Mouse (Mus musculus) erythroid progenitor cell, adult 5-6 weeks (primary cell): ENCODE data around the gene Tvp23a. TPM values are rescaled to one million over a fixed set of nuclear protein-coding genes. Genes with fewer than 3 reads are reported as not detected.
A peak's percentile ranks its signal among the peaks of the same experiment; 100 is the strongest.

Source experiments
- ATAC-seq: replicated peaks from 2 replicates; pipeline ENCODE4 v1.8.0; 2016; ENCODE audit warnings: moderate number of reproducible peaks, mild to moderate bottlenecking, moderate TSS enrichment, inconsistent platforms; ENCODE audit not compliant: poor library complexity, low FRiP score, severe bottlenecking
- total RNA-seq, 2 experiments: library from RNA; stranded (forward) in 1 of 2; stranded (reverse) in 1 of 2; fragments of 150-400 nt in 1 of 2; fragments of 186-747, 209-891 nt in 1 of 2; gene quantifications; 2 replicates each; pipeline versions ENCODE4 v1.2.3 to v1.2.4; 2015 to 2017; ENCODE audit warnings: low replicate concordance in 2 of 2

The Tvp23a gene
- total RNA-seq, 2 experiments from 2014 or later, result not detected

DNA sequence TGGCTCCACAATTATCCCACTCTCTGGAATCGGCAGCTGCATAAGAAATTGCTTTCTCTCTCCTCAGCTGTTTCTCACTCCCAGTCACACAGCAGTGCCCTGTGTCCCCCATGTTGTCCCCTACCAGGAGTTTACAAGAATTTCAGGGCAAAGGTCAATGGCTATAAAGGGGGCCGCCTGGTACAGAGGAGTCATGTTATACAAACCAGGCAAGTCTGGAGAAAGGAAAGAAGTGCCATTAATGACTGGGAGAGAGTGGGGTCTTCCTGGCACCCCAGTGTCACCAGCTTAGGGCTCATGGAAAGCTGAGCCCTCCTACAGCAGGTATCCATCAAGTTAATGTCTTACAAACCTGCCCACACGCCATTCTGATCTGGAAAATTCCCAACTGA, 7.4 kb upstream of the Tvp23a start:
- ATAC-seq, result no peak

DNA sequence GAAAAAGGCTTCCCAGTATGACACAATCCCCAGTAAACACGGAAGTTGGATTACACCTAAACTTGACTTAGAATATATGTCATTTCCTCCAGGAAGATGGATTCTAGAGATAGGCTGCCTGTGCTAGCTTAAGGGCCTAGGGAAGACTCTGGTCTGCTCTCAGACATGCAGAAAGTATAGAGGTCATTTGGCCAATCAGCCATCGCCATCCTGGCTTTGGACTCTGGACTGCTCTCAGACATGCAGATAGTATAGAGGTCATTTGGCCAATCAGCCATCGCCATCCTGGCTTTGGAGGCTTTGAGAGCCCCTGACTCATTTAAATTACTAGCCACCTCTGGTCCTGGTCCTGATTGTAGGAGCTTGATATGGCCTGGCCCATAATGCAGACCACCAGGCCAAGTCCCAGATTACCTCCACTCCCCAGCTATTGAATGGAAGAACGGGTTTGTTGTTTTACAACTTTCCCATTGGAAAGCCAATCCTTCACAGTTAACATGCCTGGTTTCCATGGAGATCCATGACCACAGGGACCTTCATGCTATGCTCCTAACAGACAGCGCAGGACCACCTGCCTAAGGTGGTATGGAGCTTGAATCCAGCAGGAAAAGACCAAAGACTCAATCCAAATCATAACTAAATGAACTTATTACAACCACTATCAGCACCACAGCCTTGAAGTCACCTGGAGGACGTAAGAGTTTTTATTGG, 6.9 kb upstream of the Tvp23a start:
- no peak for ATAC-seq

DNA sequence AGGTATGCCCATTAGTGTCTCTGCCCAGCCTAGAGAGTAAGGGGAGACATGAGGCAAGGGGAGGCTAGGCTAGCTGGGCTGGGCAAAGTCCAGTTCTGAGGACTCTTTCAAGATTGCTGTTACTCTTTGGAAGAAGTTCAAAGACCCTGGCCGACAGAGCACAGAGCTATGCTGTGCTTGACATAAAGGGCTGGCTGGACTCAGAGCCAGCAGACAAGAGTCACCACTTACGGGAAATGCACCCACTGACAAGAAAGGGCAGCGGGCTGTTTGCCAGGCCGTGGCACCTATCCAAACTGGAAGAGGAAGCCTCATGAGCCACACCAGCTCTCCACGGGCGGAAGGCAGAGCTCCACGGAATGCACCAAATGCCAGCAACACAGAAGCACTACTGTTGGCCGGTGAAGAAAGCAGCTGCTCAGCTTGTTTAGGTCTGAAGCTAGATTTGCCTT, 5.3 kb upstream of the Tvp23a start:
- ATAC-seq, result no peak

DNA sequence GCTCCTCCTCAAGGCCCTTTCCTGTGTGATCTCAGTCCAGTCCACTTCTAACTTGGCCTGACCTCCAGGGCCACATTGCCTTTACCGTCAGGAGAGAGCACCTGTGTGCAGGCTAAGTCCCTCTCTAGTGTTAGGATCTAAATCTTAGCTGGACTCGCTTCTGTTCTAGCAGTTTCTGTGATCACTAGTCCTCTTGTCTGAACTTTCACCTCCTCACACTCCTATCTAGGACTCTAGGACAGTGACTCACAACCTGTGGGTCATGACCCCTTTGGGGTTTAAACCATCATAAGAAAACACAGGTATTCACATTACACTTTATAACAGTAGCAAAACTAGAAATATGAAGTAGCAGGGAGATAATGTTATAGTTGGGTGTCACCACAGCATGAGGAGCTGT, 4.7 kb upstream of the Tvp23a start:
- ATAC-seq, result no peak

DNA sequence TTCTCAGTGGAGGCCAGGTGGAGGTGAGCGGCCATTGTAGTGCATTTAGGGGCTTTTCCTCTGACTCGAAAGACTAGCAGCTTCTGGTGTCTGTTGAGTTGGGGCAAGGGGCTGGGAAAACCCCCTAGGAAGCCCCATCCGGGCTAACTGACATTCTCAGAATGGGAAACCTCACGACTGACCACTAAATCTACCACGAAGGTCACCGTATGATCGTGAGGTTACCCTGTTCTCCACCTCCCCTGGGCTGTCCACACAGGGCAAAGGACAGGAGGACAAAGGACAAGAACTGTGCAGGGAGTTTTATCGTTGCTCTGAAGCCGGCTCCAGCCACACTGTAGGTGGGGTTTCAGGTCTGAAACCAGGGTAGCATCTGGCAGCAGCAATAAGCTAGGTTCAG, 1.8 kb upstream of the Tvp23a start:
- no peak for ATAC-seq

DNA sequence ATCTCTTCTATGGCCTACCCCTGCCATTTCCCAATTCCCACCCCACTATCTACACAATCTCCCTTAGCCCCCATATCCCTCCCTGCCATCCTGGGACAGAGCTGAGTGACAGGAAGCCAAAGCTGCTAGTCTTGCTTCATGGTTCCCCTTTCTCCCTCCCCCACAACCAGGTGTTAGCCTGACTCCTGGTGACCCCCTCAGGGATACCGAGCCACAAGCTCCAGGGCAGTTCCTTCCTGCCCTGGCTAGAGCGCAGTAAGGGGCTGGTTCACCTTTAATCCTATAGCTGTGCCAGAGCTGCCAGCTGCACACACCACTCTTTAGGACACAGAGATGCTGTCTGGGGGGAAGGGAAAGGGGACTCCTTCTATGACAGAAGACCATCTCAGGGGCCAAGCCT, 619 bp upstream of the Tvp23a start:
- no peak for ATAC-seq

DNA sequence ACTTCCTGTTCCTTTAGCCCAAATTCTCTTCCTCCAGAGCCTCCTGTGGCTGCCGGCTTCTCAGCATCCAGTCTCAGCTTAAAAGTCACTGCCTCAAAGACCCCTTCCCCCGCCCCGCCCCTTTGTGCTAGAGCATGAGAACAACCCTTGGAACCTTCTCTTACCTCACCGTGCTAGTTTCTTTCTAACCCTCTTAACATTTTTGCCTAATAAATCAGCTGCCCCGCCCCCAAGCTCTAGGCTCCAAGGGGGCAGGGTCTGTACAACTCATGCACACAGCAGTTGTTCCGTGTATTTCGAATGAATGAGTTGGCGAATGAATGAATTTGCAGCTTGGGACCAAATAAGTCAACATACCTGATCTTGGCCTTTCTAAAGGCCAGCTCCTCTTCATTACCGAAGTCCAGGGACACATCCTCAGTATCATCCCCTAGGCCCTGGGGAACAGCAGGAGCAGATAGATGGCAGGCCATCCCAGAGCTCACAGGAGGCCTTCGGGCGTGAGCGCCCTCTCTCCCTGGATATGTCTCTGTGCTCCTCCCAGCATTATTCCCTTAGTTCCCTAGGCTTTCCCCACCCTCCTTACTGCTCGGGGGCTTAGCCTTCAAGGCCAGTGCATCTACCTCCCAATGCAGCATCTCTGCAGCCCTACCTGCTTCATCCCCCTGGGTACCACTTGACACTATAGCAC, 444 bp downstream of the Tvp23a start:
- no peak for ATAC-seq

DNA sequence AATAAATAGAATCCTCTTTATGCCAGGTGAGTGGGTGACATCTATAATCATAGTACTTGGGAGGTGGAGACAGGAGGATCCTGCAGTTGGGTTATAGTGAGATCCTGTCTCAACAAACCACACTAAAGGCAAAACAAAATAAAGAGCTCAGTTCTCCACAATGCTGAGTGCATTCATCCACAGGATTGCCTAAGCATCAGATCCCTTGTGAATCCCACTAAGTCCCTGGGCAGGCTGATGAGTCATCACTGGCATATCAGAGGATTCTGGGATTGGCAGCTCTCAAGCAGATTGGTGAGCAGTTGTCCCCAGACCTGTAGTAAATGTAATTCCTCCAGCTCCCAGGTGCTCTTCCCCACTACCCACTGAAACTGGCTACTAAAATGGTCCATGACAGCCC, 3.4 kb downstream of the Tvp23a start:
- ATAC-seq, result no peak

DNA sequence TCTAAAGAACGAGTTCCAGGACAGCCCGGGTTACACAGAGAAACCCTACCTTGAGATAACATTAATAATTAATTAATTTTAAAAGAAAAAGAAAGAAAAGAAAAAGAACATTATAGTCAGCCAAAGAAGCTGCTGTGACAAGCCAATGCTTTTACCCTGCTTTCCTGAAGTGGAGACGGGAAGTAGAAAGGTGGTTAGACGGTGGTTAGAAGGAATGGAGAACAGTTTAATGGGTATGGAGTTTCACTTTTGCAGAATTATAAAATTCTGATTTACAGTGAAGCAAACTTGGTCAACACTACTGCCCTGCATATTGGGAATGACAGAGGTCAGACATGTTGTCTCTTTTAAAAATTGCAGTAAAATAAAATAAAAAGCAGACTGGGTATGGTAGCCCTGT, 5.4 kb downstream of the Tvp23a start:
- no peak for ATAC-seq

DNA sequence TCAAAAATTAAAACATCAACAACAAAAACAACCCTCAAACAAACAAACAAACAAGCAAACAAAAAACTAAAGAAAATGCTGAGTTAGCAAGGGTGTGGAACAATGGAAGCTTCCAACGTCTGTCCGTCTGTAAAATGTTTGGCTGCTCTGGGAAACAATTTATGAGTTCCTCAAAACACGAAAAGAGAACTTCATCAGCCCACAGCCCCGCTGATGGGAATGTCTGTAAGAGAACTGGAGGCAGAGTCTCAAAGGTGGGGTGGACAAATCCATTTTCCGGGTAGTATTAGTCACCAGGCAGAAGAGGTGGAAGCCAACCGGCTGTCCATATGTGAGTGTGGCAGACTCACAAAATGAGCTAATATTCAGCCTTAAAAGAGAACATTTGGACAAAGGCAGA, 5.8 kb downstream of the Tvp23a start:
- no peak for ATAC-seq

DNA sequence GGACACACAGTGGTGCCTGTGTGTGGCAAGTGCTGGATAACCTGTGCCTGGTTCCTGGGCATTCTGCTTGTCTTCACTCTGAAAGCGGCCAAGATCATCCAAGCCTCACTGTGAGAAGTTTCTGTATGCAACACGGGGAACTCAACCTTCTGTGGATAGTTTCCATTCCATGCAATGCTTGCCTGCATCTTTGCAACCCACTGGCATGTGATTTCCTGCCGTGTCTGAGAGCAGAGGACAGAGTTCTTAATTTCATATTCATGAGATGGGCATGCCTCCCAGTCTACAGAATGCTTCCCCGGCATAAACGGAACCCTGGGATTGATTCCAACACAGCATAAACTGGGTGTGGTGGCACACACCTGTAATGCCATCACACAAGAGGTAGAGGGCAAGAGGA, 9.1 kb downstream of the Tvp23a start:
- no peak for ATAC-seq

DNA sequence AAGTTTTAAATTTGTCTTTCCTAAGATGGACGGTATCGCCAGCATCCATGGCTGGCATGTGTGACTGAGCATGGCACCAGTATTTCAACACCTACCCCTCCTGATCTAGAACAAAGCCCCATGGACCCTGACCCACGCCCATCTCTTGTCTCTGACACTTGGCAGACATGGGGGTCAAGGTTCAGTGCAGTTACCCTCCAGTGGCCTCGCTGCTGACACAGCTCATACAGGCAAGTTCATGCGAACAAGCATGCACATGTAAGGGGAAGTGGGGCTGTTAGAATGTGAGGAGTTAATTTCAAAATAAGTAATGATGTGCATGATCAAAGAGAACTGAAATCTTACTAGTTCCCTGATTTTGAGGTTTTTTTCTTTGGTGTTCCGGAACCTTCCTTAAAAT, 11.0 kb downstream of the Tvp23a start:
- no peak for ATAC-seq

DNA sequence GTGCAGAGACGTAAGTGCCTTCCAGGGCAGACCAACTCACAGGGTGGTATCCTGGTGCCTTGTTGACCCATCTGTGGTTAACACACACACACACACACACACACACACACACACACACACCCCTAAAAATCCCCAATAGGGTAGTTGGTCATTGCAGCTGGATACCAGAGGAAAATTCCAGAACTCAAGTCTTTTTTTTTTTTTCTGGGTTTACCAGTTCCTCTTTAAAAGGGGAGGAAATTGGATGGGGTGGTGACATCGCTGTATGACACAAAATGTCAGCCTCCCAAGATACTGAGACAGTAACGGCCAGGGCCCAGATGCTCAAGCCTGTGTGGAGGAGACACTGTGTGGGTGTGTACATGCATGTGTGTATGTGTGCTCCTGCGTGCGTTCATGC, 13.8 kb downstream of the Tvp23a start:
- no peak for ATAC-seq

DNA sequence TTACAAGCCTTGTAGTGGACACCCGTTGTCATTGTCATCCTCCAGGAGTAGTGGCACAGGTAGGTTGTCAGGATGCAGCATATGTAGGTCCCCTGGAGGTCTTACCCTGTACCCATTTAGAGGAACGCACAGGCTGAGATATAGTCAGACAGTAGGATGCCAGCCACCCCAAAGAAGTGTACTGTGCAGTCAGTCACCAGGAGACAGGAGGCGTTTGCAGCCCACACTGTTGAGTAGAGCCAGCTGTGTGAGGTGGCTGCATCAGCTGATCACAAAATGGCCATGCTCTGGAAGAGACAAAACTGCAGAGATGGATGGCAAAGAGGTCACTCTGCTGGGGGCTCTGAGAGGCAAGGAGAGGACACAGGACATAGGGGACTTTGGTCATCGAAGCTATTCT, 14.8 kb downstream of the Tvp23a start:
- ATAC-seq, result no peak

DNA sequence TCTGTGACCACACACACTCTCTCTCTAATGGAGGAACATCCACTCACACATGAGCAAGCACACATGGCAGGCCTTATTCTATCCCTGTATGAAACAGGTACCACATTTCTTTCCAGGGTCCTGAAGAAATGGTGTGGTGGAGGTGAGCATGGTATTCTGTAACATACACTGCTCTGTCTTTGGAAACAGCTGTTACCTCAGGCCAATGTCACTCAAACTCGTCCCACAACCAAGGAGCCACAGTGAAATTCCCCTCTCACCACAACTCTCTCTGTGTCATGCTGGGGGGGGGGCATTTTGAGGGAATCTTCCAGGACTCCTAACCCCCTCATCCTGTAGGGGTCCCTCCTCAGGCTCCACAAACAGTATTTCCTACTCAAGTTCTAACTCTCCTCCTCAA, 15.3 kb downstream of the Tvp23a start:
- no peak for ATAC-seq

DNA sequence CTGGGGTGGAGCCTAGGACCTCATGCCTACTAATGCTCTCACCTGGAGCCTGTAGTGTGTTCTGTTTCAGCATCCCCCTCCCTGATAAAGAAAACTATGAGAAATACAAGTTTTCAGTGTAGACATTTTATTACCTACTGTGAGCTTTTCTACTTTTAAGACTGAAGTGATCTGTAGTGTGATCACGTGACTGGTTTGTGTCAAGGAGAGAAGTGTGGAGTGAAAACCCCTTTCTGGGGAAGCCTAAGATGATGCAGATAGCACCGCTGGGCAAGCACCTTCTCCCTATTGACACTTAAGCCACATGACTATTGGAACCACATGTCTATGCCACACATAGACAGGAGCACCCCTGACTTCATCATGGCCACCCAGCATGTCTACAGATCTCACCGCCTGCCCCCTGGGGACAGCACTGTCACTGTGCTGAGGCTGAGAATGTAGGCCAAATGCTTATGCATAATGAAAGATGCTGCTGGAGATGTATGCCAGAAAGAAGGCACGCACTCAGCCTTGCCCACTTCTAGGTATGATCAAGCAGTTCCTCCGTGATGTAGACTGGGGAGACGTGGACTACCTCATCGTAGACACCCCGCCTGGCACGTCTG, 26.6 kb downstream of the Tvp23a start:
- ATAC-seq, result no peak

DNA sequence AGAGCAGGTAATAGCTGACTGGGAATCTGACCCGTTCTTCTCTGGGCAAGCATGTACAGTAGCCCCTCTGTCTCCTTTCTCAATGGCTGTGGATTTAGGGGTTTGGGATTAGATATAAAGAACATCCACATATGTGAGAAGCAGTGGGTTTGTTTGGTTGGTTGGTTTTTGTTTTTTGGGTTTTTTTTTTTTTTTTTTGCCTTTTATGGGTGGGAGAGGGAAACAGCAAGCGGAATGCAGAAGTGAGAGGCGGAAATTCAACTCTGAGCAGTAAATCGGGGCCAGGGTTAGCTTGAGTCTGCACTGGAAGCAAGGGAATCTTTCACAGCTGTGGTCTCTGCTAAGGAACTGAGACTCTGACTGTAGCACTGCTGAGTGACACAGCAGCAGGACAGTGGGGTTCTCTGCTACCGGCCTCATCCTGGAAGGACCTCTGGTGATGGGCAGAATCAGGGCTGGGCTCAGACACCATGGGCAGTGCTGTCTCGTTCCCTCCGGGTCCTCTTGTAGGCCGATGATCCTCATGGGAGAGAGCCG, 29.4 kb downstream of the Tvp23a start:
- ATAC-seq, result no peak

DNA sequence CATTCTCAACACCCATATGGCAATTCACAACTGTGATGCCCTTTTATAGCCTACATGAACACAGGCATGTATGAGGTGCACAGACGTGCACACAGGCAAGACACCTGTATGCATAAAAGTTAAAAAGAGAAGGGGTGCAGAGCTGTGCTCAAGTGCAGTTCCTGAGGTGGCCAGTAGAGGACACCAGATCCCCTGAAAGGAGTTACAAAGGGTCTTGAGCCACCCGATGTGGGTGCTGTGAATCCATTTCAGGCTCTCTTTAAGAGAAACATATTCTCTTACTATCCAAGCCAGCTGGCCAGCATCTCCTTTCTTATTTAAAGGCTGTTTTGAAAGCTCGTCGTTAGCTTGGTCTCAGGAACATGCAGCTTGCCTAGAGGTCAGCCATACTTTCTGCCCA, 30.3 kb downstream of the Tvp23a start:
- no peak for ATAC-seq

DNA sequence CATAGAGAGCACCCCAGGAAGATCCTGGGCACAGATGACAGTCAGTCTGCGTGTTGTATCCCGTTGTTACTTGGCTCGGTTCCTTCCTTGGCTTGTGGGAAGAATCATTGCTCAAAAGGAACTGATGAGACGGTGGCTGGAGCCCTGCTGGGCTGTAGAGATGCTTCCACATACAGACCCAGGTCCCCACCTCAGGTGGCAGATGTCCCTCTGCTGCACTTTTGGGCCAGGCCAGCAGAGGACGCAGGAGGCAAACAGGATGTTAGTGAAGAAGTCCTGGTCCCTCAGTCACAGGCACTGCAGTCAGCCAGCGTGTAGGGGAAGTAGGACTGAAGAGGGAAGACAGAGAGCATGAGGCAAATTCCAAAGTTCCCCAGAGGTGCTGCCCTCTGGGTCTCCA, 31.2 kb downstream of the Tvp23a start:
- ATAC-seq, result no peak

DNA sequence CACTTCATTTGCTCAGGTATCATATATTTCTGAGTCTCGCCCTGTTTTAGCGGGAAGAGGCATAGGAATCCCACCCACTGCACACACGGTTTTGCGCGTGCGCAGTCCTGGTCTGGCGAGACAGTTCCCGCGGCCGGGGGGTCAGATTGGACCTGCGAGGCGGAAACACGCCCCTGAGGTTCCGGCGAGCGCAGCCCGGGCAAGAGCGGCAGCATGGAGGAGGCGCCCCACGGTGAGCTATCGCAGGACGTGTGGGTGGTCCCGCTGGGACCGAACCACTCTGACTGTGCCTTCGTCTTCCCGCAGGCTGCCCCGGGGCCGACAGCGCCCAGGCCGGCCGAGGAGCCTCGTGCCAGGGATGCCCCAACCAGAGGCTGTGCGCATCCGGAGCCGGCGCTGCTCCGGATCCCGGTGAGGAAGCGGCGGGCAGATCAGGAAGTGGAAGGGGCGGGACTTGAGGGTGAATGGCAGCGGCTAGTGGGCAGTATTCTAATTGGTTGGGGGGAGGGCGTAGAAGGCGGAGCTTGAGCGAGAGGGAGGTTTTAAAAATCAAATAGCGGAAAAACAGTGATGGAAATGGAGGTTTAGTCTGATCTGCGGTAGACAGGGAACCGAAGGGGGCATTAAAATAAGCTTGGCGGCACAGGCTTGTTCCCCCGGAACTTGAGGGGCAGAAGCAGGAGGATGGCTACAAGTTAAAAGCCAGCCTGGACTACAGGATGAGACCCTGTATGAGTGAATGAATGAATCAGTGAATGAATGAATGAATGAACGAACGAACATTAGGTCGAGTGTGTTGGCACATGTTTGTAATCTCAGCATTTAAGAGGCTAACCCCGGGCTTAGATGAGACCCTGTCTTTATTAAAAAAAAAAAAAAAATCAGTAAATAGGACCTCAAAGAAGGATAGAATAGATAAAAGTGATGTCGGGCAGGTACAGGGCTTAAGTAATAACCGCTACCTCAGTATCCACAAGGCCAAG, 35.1 kb downstream of the Tvp23a start, which contains the start of gene Nubp1:
TSS of gene Nubp1 (plus strand) at position 185 of the 983 bp plus-strand sequence.
- ATAC-seq, result peak; percentile 92
